Mouse (Mus musculus): ENCODE results near the gene Lmo1.

Lmo1 gene

GRCm38 (mm10) chr7:109174949-109175669 is at the start of gene Lmo1:
TSS of gene Lmo1 (minus strand) at chr7:109175207.
- no peak for DNase-seq (ENCODE audit: extremely low read depth, low read depth, low spot score)

- no peak for DNase-seq (ENCODE audit: extremely low read depth, low read depth, low spot score)
Measured at GRCm38 (mm10) chr7:109221716-109222110, 46.7 kb upstream of the Lmo1 start.

- DNase-seq (ENCODE audit: extremely low read depth, low read depth, low spot score), result no peak
Measured at GRCm38 (mm10) chr7:109220766-109221715, 46.0 kb upstream of the Lmo1 start.

GRCm38 (mm10) chr7:109220026-109220425 is 45.0 kb upstream of the Lmo1 start:
- DNase-seq (ENCODE audit: extremely low read depth, low read depth, low spot score), result no peak

GRCm38 (mm10) chr7:109218977-109219271 is 43.9 kb upstream of the Lmo1 start:
- DNase-seq (ENCODE audit: extremely low read depth, low read depth, low spot score), result no peak

GRCm38 (mm10) chr7:109218130-109218976 is 43.3 kb upstream of the Lmo1 start:
- no peak for DNase-seq (ENCODE audit: extremely low read depth, low read depth, low spot score)

- DNase-seq (ENCODE audit: extremely low read depth, low read depth, low spot score), result no peak
Measured at GRCm38 (mm10) chr7:109209804-109210203, 34.8 kb upstream of the Lmo1 start.

GRCm38 (mm10) chr7:109207811-109208210 is 32.8 kb upstream of the Lmo1 start:
- no peak for DNase-seq (ENCODE audit: extremely low read depth, low read depth, low spot score)

- no peak for DNase-seq (ENCODE audit: extremely low read depth, low read depth, low spot score)
Measured at GRCm38 (mm10) chr7:109206358-109206757, 31.4 kb upstream of the Lmo1 start.

- DNase-seq (ENCODE audit: extremely low read depth, low read depth, low spot score), result no peak
Measured at GRCm38 (mm10) chr7:109203140-109203539, 28.1 kb upstream of the Lmo1 start.

- DNase-seq (ENCODE audit: extremely low read depth, low read depth, low spot score), result no peak
Measured at GRCm38 (mm10) chr7:109200559-109200958, 25.6 kb upstream of the Lmo1 start.

- DNase-seq (ENCODE audit: extremely low read depth, low read depth, low spot score), result no peak
Measured at GRCm38 (mm10) chr7:109197161-109197650, 22.2 kb upstream of the Lmo1 start.

- no peak for DNase-seq (ENCODE audit: extremely low read depth, low read depth, low spot score)
Measured at GRCm38 (mm10) chr7:109196399-109197082, 21.5 kb upstream of the Lmo1 start.

- no peak for DNase-seq (ENCODE audit: extremely low read depth, low read depth, low spot score)
Measured at GRCm38 (mm10) chr7:109195982-109196381, 21.0 kb upstream of the Lmo1 start.

- no peak for DNase-seq (ENCODE audit: extremely low read depth, low read depth, low spot score)
Measured at GRCm38 (mm10) chr7:109194850-109195249, 19.8 kb upstream of the Lmo1 start.

- DNase-seq (ENCODE audit: extremely low read depth, low read depth, low spot score), result peak; percentile 83
Measured at GRCm38 (mm10) chr7:109187244-109188035, 12.4 kb upstream of the Lmo1 start.

- no peak for DNase-seq (ENCODE audit: extremely low read depth, low read depth, low spot score)
Measured at GRCm38 (mm10) chr7:109185975-109186374, 11.0 kb upstream of the Lmo1 start.

GRCm38 (mm10) chr7:109185564-109185963 is 10.6 kb upstream of the Lmo1 start:
- DNase-seq (ENCODE audit: extremely low read depth, low read depth, low spot score), result no peak

- no peak for DNase-seq (ENCODE audit: extremely low read depth, low read depth, low spot score)
Measured at GRCm38 (mm10) chr7:109176688-109177087, 1.7 kb upstream of the Lmo1 start.

Data from fat pad, adult 2 months (tissue).